Mouse (Mus musculus): Measurements from ENCODE around the gene 6430548M08Rik. TPM values are rescaled to one million over a fixed set of nuclear protein-coding genes. Genes with fewer than 3 reads are reported as not detected.

Gene 6430548M08Rik
- polyA plus RNA-seq, 1 experiment from 2014 or later = 2.2 TPM

DNA sequence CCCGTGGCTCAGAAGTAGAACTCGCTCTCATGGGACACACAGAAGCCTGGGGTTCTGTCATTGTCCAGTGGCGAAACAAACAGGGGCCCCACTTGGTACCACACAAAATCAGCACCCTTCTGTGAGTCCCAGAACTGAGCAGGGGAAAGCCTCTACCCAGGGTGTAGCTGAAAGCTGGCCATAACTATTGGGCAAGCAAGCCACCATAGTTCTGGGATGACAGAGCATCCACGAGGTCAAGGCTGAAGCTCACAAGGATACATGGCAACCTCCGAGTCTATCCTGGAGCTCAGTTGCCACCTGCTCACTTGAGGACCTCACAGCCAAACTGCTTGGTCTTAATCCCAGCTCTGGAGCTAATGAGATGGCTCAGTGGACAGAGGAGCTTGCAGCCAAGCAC lies 67.3 kb downstream of the 6430548M08Rik start:
- Histone ChIP-seq H3K9me3 (replicated peaks) (no peaks in the 10 kb centered on the region), H3K27me3 (ENCODE audit: low read depth, poor library complexity, severe bottlenecking) (peaks cover 24% of the 10 kb centered on the region), H3K27ac (peak overlapping the region; percentile 32; the same call in 1 of the 2 replicates), H3K36me3 (no peaks in the 10 kb centered on the region), H3K4me1 (peaks cover 72% of the 10 kb centered on the region), H3K4me3 (no peak overlapping the region)
- WGBS = 89% methylated on average over 5 of the region's 5 CpGs
- no peak for DNase-seq (ENCODE audit: low spot score)

DNA sequence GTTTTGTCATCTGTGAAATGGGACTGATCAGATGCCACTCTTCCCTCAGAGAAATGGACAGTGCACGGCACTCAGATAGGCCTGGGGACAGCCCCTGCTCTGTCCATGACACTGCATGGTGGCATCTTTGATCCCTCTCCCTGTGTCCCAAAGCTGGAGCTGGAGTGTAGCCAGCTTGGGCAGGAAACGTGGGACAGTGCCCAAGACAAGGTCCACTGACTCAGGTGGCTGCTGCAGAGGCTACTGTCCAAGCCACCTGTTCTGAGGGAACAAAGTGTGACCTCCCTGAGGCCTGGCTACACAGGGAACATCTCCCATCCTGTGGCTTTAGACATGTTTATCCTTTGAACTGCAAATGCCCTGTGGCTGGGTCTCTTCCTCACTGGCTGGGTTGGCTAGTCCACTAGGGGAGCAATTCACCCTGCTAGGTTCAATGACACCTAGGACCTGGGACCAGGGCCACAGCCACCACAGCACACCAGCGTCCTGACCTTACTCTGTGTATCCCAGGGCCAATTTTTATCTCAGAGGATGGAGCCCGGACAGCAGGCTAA lies 68.0 kb downstream of the 6430548M08Rik start:
- Histone ChIP-seq H3K27ac (0 out of 2 replicates have a peak overlapping the region, but pooled peaks have one; percentile 21), H3K9me3 (replicated peaks) (no peaks in the 10 kb centered on the region), H3K4me3 (no peak overlapping the region), H3K27me3 (ENCODE audit: low read depth, poor library complexity, severe bottlenecking) (peaks cover 19% of the 10 kb centered on the region), H3K4me1 (peaks cover 72% of the 10 kb centered on the region), H3K36me3 (no peaks in the 10 kb centered on the region)
- no peak for DNase-seq (ENCODE audit: low spot score)
- WGBS = 79% methylated on average over 4 of the region's 4 CpGs

GRCm38 (mm10) chr8:120184366-120184765 lies 70.4 kb downstream of the 6430548M08Rik start:
- no peak for DNase-seq (ENCODE audit: low spot score)
- Histone ChIP-seq H3K9me3 (replicated peaks) (no peaks in the 10 kb centered on the region), H3K36me3 (no peaks in the 10 kb centered on the region), H3K4me1 (peaks cover 61% of the 10 kb centered on the region), H3K27ac (peak overlapping the region; percentile 84), H3K4me3 (0 out of 2 replicates have a peak overlapping the region, but pooled peaks have one; percentile 26), H3K27me3 (ENCODE audit: low read depth, poor library complexity, severe bottlenecking) (peaks cover 8% of the 10 kb centered on the region)
- WGBS = 23% methylated on average over 9 of the region's 9 CpGs

DNA sequence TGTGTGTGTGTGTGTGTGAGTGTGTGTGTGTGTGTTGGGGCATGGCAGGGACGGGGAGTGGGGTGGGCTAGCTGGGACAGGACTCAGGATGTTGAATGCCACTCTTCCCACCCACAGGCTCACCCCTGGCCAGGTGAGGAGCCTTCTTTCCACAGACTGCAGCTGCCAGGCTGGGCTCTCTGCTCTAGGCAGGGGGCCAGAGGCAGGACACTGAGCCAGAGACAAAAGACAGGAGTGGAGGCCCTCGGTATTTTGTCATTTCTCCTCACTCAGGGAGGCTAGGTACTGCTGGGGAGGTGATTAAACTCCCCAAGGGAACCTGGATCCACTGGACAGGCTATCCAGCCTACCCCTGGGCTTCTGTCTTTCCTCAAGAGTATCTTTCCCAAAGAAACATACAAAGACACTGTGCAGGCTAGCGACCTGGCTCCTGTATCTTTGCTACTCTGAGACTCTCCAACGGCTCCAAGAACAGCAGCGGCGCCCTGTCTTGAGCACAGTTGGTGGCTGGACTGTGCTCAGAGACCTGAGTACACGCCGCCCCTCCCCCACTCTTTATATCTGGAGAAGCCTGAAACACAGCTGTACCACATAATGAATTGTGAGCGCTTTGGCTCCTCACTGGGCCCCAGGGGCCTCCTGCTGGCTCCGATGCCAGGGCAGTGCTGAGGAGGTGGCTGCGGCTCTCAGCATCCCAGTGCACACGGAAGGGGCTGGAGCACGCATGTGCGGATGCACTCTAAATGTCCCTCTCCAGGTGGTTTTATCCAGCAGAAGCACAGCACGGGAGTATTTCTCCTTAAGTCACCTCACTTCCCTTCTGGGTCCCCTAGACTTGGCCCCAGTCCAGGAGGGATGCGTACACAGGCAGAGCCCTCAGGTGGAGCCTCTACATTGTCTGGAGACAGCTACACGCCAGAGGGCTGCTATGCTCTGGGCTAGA lies 71.2 kb downstream of the 6430548M08Rik start:
- H3K27ac ChIP-seq = peak overlapping the region; percentile 84
- 38% methylated on average over 16 of the region's 17 CpGs for whole genome bisulfite sequencing
- H3K4me1 ChIP-seq = peaks cover 61% of the 10 kb centered on the region
- no peaks in the 10 kb centered on the region for H3K36me3 ChIP-seq
- DNase-seq (ENCODE audit: low spot score) = peak; percentile 69
- H3K4me3 ChIP-seq = peak overlapping the region; percentile 26
- H3K9me3 ChIP-seq (replicated peaks) = no peaks in the 10 kb centered on the region
- H3K27me3 ChIP-seq (ENCODE audit: low read depth, poor library complexity, severe bottlenecking) = peaks cover 8% of the 10 kb centered on the region

DNA sequence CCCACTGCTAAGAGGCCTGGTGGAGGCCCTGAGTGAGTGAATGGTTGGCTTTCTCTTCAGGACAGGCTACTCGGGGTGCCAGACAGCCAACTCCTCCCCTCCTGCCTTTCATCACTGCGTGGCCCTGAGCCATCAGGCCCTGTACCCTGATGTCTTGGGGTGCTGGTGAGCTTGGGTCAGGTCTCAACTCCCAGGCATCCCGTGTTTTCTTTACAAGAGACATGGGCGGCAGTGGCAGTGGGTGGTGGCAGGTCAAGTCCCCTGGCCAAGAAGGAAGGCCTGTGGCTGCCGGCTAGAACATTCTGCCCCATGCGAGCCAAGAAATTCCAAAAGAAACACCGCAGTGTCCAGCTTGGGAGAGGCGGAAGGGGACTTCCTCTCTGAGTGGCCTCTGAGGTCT lies 72.5 kb downstream of the 6430548M08Rik start:
- H3K36me3 ChIP-seq = no peaks in the 10 kb centered on the region
- WGBS = 60% methylated on average over 8 of the region's 8 CpGs
- DNase-seq (ENCODE audit: low spot score) = no peak
- H3K4me1 ChIP-seq = peaks cover 66% of the 10 kb centered on the region
- H3K9me3 ChIP-seq (replicated peaks) = no peaks in the 10 kb centered on the region
- H3K27me3 ChIP-seq (ENCODE audit: low read depth, poor library complexity, severe bottlenecking) = peaks cover 3% of the 10 kb centered on the region; the same call in 1 of the 2 replicates
- peak overlapping the region; percentile 84 for H3K27ac ChIP-seq
- no peak overlapping the region for H3K4me3 ChIP-seq

GRCm38 (mm10) chr8:120188510-120188909 lies 74.6 kb downstream of the 6430548M08Rik start:
- H3K9me3 ChIP-seq (replicated peaks) = 0 out of 2 replicates have a peak, but pooled peaks cover 2% of the 10 kb centered on the region
- H3K4me1 ChIP-seq = peaks cover 73% of the 10 kb centered on the region
- WGBS = 86% methylated on average over 6 of the region's 6 CpGs
- H3K27ac ChIP-seq = peak overlapping the region; percentile 48
- no peaks in the 10 kb centered on the region for H3K36me3 ChIP-seq
- no peak for DNase-seq (ENCODE audit: low spot score)
- no peaks in the 10 kb centered on the region; the same call in 1 of the 2 replicates for H3K27me3 ChIP-seq (ENCODE audit: low read depth, poor library complexity, severe bottlenecking)
- no peak overlapping the region for H3K4me3 ChIP-seq

DNA sequence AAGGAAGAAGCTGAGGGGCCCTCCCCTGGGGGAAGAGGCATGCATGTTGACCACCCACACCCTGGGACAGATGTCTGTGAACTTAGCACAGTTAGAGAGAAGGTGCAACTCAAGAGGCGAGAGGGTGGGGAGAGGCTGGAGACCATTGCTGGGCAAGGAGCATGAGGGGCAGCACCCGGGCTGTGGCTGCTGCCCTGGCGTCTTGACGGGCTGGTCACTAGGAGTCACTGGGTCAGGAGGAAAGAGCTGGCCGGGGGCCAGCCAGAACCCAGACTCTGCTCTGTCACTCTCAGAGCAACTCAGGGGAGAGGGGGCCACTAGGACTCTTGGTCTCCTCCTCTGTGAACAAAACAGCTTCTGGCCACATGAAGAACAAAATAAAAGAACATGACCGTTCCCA lies 75.5 kb downstream of the 6430548M08Rik start:
- H3K9me3 ChIP-seq (replicated peaks) = 0 out of 2 replicates have a peak, but pooled peaks cover 2% of the 10 kb centered on the region
- peak overlapping the region; percentile 87 for H3K27ac ChIP-seq
- WGBS = 83% methylated on average over 6 of the region's 6 CpGs
- no peaks in the 10 kb centered on the region for H3K36me3 ChIP-seq
- no peak overlapping the region for H3K4me3 ChIP-seq
- peaks cover 65% of the 10 kb centered on the region for H3K4me1 ChIP-seq
- no peaks in the 10 kb centered on the region for H3K27me3 ChIP-seq (ENCODE audit: low read depth, poor library complexity, severe bottlenecking)
- DNase-seq (ENCODE audit: low spot score) = no peak

DNA sequence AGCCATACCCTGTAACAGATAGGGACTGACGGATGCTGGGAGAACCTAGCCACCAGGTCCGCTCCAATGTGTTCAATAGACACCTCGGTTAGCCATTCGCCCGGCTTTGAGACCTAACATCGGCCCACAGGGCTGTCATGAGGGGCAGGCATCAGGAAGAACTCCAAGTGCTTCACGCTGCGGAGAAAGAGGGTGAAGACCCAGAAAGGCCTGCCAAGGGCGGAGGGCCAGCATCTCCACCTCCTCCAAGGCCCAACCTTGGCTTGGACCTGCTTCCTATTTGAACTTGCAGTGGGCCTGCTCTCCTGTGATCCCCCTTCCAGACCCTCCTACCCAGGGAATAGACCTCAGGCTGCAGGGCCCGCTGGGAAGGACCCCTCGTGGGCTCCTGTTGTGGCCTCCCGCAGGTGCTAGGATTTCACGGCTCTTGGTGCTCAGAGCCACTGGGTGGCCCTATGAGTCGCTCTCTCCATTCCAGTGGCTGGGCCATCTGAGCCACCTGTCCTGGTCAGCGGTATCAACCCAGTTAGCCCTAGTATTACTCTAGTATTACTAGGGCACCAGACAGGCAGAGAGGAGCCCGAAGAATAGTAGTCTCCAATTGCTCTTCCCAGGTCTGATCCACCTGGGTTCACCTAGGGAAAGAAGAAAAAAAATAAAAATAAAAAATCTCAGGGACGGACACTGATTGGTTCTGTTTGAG lies 76.3 kb downstream of the 6430548M08Rik start:
- 81% methylated on average over 17 of the region's 17 CpGs for WGBS
- DNase-seq (ENCODE audit: low spot score) = no peak
- Histone ChIP-seq H3K27ac (peak overlapping the region; percentile 87), H3K27me3 (ENCODE audit: low read depth, poor library complexity, severe bottlenecking) (no peaks in the 10 kb centered on the region), H3K4me3 (no peak overlapping the region), H3K9me3 (replicated peaks) (0 out of 2 replicates have a peak, but pooled peaks cover 2% of the 10 kb centered on the region), H3K36me3 (no peaks in the 10 kb centered on the region), H3K4me1 (peaks cover 57% of the 10 kb centered on the region)

GRCm38 (mm10) chr8:120190810-120191413 lies 77.0 kb downstream of the 6430548M08Rik start:
- Histone ChIP-seq H3K4me3 (peak overlapping the region; percentile 37), H3K27me3 (ENCODE audit: low read depth, poor library complexity, severe bottlenecking) (no peaks in the 10 kb centered on the region)

DNA sequence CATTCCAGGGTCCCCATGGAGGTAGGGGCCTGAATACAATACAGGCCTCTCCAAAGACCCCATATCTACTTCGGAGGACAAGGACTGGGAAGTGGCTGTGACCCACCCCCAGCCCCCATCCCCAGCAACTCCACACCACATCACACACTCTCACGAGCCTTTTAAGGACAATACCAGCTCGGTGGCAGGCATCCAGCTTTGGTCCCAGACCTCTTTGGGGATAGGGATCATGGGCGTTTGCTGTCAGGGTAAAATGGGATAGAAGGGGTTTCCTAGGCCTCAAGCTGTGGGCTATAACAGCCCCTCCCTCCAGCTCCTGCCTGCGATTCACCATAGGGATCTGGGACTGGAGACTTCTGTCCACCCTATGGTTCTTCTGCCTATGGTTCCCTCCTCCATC lies 77.7 kb downstream of the 6430548M08Rik start:
- Histone ChIP-seq H3K4me3 (peak overlapping the region; percentile 37; the same call in 1 of the 2 replicates), H3K4me1 (peaks cover 43% of the 10 kb centered on the region), H3K27me3 (ENCODE audit: low read depth, poor library complexity, severe bottlenecking) (no peaks in the 10 kb centered on the region), H3K9me3 (replicated peaks) (0 out of 2 replicates have a peak, but pooled peaks cover 2% of the 10 kb centered on the region), H3K36me3 (no peaks in the 10 kb centered on the region), H3K27ac (peak overlapping the region; percentile 87)
- 90% methylated on average over 5 of the region's 5 CpGs for WGBS
- no peak for DNase-seq (ENCODE audit: low spot score)

More at GRCm38 (mm10) chr8:120190810-120191413, 77.0 kb downstream of the 6430548M08Rik start:
- H3K9me3 ChIP-seq (replicated peaks) = 0 out of 2 replicates have a peak, but pooled peaks cover 2% of the 10 kb centered on the region
- WGBS = 47% methylated on average over 20 of the region's 20 CpGs
- peak overlapping the region; percentile 87 for H3K27ac ChIP-seq
- peak; percentile 87 for DNase-seq (ENCODE audit: low spot score)
- peaks cover 51% of the 10 kb centered on the region for H3K4me1 ChIP-seq
- H3K36me3 ChIP-seq = no peaks in the 10 kb centered on the region

- 96% methylated on average over 5 of the region's 5 CpGs for WGBS
- 0 out of 2 replicates have a peak, but pooled peaks cover 2% of the 10 kb centered on the region for H3K9me3 ChIP-seq (replicated peaks)
- H3K36me3 ChIP-seq = no peaks in the 10 kb centered on the region
- peak overlapping the region; percentile 87 for H3K27ac ChIP-seq
- H3K4me3 ChIP-seq = no peak overlapping the region
- DNase-seq (ENCODE audit: low spot score) = no peak
- H3K27me3 ChIP-seq (ENCODE audit: low read depth, poor library complexity, severe bottlenecking) = no peaks in the 10 kb centered on the region
- H3K4me1 ChIP-seq = peaks cover 39% of the 10 kb centered on the region
Measured at GRCm38 (mm10) chr8:120192118-120192517, 78.2 kb downstream of the 6430548M08Rik start.

GRCm38 (mm10) chr8:120201351-120201750 lies 87.4 kb downstream of the 6430548M08Rik start:
- Histone ChIP-seq H3K9me3 (replicated peaks) (peaks cover 7% of the 10 kb centered on the region; the same call in 1 of the 2 replicates), H3K4me3 (no peak overlapping the region), H3K27me3 (ENCODE audit: low read depth, poor library complexity, severe bottlenecking) (no peaks in the 10 kb centered on the region), H3K36me3 (no peaks in the 10 kb centered on the region), H3K4me1 (peaks cover 23% of the 10 kb centered on the region), H3K27ac (no peak overlapping the region)
- 84% methylated on average over 6 of the region's 6 CpGs for WGBS
- no peak for DNase-seq (ENCODE audit: low spot score)
